In genomic region chr7:68223356-68223808, GRCm38 (mm10) we compare ENCODE assay signal across 8 mouse cellular contexts. TPM values are rescaled to one million over a fixed set of nuclear protein-coding genes. Genes with fewer than 3 reads are reported as not detected.
DNase-seq lines count a peak whose midpoint lies in the region; ATAC-seq lines count a peak whose summit lies in the region.

No protein-coding gene starts in this region.

- no peaks in the 10 kb centered on the region for H3K27me3 ChIP-seq in midbrain, embryonic 16.5 days (ENCODE audit: control insufficient read depth, insufficient read depth, low read depth, low read length)

- WGBS in midbrain, embryonic 16.5 days = 30% methylated on average over 13 of the region's 13 CpGs

- H3K4me2 ChIP-seq in midbrain, embryonic 16.5 days (ENCODE audit: low read length) = 0 out of 2 replicates have a peak overlapping the region, but pooled peaks have one; percentile 9

- H3K36me3 ChIP-seq in midbrain, embryonic 16.5 days (ENCODE audit: control insufficient read depth, insufficient read depth, low read length) = peaks cover 1% of the 10 kb centered on the region; the same call in 1 of the 2 replicates

- intact Hi-C loops in gastrocnemius, postnatal 36 days (cut with DNase I) = loop anchor here (5.0 kb wide), 1 partner anchor 39 kb away; the partner anchor contains the start of gene Pgpep1l

- peaks cover 14% of the 10 kb centered on the region for H3K4me1 ChIP-seq in midbrain, embryonic 16.5 days (ENCODE audit: control insufficient read depth, insufficient read depth, low read length)

- no peak overlapping the region for H3K4me3 ChIP-seq in midbrain, embryonic 16.5 days (ENCODE audit: low read depth, low read length)

- peak overlapping the region; percentile 47; the same call in 1 of the 2 replicates for H3K9ac ChIP-seq in midbrain, embryonic 16.5 days (ENCODE audit: low read depth, low read length)

- peak overlapping the region; percentile 79 for H3K27ac ChIP-seq in midbrain, embryonic 16.5 days (ENCODE audit: low read length)

- peak; percentile 32 for DNase-seq in thymus, postnatal 14 days
- DNase-seq in thymus, postnatal 36 days = no peak
- peak; percentile 64 to 71 for DNase-seq in gastrocnemius, postnatal 36 days
- DNase-seq in kidney, adult 8-10 months = peak; percentile 41 to 45
- DNase-seq in cerebellum, adult 9-11 months = no peak
- no peak for DNase-seq in spleen, adult 18-20 months
- DNase-seq in layer of hippocampus, adult 8-10 months (ENCODE audit: low spot score in 2 of 2) = no peak

- ATAC-seq in midbrain, embryonic 16.5 days = peak; percentile 75

- H3K9me3 ChIP-seq in midbrain, embryonic 16.5 days (replicated peaks; ENCODE audit: control insufficient read depth, low read length, poor library complexity, severe bottlenecking) = no peaks in the 10 kb centered on the region

RNA-seq across cellular contexts. Expression of gene Pgpep1l, which starts 40.7 kb away (rescaled TPM):
- 1 to 10 TPM; 4.6 to 5.4 TPM for total RNA-seq in gastrocnemius, postnatal 36 days (2021)
- not detected in 2 replicates for polyA plus RNA-seq in midbrain, embryonic 16.5 days (2015; fragmentation: Nextera tagmentation; extraction: Ambion mirVana)
- 1 to 10 TPM; 2.7 to 5.4 (median 3.6) TPM for total RNA-seq in layer of hippocampus, adult 8-10 months (2022)

RNA-seq across cellular contexts. Expression of gene Fam169b, which starts 50.3 kb away (rescaled TPM):
- total RNA-seq in gastrocnemius, postnatal 36 days (2021) = under 1 TPM; 0.10 to 0.48 TPM
- polyA plus RNA-seq in midbrain, embryonic 16.5 days (2015; fragmentation: Nextera tagmentation; extraction: Ambion mirVana) = 0.16 TPM in 1 of 2 replicates, not detected in the other
- 1 to 10 TPM in 2 of 4 experiments, under 1 TPM in 2; 0.36 to 1.3 (median 0.81) TPM for total RNA-seq in layer of hippocampus, adult 8-10 months (2022)

Comparison
In these comparisons a context has a peak if more than half of its experiments do, and no peak if none do; other contexts are left out.
1. DNase-seq: peak in thymus, postnatal 14 days (single experiment), gastrocnemius, postnatal 36 days (2 of 2) and kidney, adult 8-10 months (2 of 2); none in thymus, postnatal 36 days (0 of 2), cerebellum, adult 9-11 months (single experiment), spleen, adult 18-20 months (0 of 2) and layer of hippocampus, adult 8-10 months (0 of 2).